Mouse (Mus musculus) CD4-positive, CD25-positive, alpha-beta regulatory T cell, adult 4 months (primary cell): ENCODE measurements around the gene Usp34. TPM values are rescaled to one million over a fixed set of nuclear protein-coding genes. Genes with fewer than 3 reads are reported as not detected.
"Not testable (repeated sequence)": the region's sequence is repeated elsewhere in the genome, so short reads cannot be mapped to it uniquely, and the experiment has no call there.

Source experiments
- ATAC-seq: one replicate; pipeline ENCODE4 v1.8.0; 2017
- polyA plus RNA-seq, 2 experiments: library from polyadenylated mRNA; unstranded; fragments of 100-300 nt; shearing (Covaris generic); gene quantifications; one replicate each; pipeline ENCODE4 v1.2.1; 2017

Usp34 gene
- polyA plus RNA-seq, 2 experiments from 2014 or later, result 40.1 to 56.0 TPM

GRCm38 (mm10) chr11:23504801-23505200, 198.1 kb downstream of the Usp34 start:
- not testable (repeated sequence) for ATAC-seq

GRCm38 (mm10) chr11:23514785-23515184, 208.1 kb downstream of the Usp34 start:
- ATAC-seq, result not testable (repeated sequence)

GRCm38 (mm10) chr11:23515315-23515714, 208.6 kb downstream of the Usp34 start:
- ATAC-seq, result no peak

- no peak for ATAC-seq
Observed at GRCm38 (mm10) chr11:23518981-23519380, 212.3 kb downstream of the Usp34 start.

GRCm38 (mm10) chr11:23520473-23521205, 213.9 kb downstream of the Usp34 start, which contains the start of gene 1700093K21Rik:
Gene 1700093K21Rik (minus strand): TSS chr11:23521155.
- no peak for ATAC-seq

- ATAC-seq, result no peak
Observed at GRCm38 (mm10) chr11:23537446-23537845, 230.8 kb downstream of the Usp34 start.

Other genes starting within 250 kb of the Usp34 start
- gene Xpo1, start 50.9 kb upstream of the Usp34 start, polyA plus RNA-seq, result 10 to 100 TPM; 40.0 to 44.2 TPM
- gene Ahsa2, start 191.1 kb downstream of the Usp34 start, polyA plus RNA-seq, result 10 to 100 TPM; 28.2 to 45.5 TPM
- gene 1700093K21Rik, start 214.3 kb downstream of the Usp34 start, polyA plus RNA-seq, result not detected